Mouse (Mus musculus) adipocyte (in vitro differentiated cells): Measurements from ENCODE around the gene Myo10.
"Not testable (repeated sequence)": the region's sequence is repeated elsewhere in the genome, so short reads cannot be mapped to it uniquely, and the experiment has no call there.

Experiments used
- DNase-seq: peaks from one replicate; pipeline ENCODE4 v3.0.0-alpha.2; 2016; ENCODE audit warnings: low spot score

Myo10 gene

DNA sequence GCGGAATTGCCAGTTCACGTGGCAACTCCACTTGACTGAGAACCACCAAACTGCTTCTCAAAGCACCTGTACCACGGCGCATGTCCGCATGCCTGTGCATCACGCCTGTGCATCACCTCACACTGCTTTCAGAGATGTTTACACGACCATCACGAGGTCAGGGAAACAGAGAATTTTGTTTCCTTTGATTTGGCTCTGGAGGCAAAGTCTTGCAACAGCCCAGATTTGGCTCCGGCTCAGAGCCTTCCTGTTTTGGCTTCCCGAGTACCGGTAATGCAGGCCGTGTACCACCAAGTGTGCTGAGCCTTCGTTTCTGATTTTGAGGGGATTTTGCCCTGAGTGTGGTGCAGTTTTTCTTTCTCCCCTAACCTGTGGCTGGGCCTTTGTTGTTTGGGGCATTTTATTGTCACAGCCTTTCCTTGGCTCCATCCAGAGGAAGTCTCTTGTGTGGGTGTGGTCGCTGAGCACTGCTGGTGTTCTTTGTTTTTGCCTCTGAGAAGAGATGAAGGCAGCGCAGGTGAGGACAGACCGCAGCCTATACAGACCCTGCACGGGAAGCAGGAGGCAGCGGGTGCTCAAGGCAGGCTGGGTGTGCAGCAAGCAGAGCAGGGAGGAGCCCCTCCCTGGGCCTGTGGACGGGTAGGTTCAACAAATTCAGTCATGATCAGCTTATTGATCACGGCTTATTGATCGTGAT is 70.1 kb downstream of the Myo10 start:
- DNase-seq: peak; percentile 13

DNA sequence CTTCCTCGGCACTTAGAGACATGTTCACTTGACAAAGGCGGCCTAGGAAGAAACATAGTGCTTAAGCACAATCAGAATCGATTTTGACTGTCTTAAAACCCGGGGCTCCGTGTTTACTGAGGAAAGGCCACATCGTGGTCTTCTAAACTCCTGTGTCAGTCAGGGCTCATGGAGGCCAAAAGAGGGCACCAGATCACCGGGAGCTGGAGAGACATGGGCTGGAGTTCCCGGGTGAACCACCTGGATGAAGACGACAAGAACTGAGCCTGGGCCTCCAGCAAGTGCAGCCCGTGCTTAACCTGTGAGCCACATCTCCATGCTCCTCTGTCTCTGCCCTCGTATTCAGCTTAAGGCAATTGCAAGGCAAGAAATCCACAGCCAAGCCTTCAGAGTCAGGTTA is 71.4 kb downstream of the Myo10 start:
- no peak for DNase-seq

DNA sequence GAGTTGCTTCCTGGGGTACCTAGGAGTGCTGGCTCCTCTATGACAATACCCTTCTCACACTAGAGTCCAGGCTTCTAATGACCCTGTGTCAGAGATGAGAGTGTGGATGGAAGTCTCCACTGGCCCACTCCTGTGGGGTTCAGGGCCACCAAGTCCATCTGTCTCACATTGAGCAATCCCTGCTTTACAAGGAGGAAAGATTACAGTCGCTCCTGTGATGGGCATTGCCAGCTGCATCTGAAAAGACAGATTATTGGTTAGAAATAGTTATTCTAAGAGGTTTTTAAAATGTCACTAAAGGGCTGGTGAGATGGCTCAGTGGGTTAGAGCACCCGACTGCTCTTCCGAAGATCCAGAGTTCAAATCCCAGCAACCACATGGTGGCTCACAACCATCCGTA is 72.4 kb downstream of the Myo10 start:
- DNase-seq: no peak

DNA sequence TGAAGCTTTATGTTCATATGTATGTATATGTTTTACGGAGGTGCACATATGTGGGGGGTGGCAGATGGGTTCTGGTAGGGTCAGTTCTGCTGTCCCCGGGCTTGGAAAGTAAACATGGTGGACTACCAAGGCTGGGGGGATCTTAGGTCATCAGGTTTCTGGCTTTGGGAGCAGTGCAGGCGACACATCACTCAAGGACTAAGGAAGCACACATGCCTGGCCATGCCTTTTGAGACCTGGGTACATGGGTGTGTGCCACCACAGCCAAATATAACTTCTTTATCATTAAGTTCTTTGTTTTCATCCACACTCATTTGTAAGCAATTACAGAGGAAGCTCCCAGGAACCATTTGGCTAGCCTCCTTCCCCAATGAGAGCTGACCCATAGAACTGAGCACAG is 72.9 kb downstream of the Myo10 start:
- no peak for DNase-seq

DNA sequence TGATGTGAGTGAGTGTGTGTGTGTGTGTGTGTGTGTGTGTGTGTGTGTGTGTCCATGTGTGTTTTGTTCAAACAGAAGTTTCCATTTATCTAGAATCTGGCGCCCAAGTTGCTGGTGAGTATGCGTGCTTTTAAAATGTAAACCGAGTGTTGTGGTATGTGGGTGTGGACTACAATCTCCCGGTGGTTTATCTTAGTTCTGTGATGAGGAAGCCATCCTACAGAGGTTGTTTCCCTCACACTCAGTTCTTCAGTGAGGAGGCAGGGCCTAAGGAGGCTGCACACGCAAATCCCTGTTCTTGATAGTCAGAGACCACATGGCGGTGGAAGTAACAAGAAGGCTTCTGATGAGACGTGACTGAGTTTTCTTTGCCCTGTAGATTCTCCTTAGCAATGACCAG is 73.6 kb downstream of the Myo10 start:
- DNase-seq: no peak

DNA sequence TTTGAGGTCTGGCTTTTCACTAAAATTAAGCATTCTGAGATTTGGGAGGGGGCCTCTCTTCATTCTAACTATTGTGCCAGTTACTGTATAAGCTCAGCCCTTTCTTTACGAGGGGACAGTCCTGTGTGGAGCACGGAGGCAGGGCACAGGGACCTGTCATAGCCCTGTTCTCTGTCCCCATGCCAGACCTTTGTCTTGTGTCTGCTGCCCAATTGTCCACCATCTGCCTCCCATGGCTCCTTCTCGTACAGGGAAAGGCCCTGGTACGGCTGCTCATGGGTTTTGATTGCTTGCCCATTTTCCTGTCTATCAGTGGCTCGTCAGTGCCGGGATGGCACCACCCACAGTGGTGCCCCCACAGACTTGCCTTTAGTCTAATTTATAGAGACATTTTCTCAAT is 74.3 kb downstream of the Myo10 start:
- DNase-seq: no peak

DNA sequence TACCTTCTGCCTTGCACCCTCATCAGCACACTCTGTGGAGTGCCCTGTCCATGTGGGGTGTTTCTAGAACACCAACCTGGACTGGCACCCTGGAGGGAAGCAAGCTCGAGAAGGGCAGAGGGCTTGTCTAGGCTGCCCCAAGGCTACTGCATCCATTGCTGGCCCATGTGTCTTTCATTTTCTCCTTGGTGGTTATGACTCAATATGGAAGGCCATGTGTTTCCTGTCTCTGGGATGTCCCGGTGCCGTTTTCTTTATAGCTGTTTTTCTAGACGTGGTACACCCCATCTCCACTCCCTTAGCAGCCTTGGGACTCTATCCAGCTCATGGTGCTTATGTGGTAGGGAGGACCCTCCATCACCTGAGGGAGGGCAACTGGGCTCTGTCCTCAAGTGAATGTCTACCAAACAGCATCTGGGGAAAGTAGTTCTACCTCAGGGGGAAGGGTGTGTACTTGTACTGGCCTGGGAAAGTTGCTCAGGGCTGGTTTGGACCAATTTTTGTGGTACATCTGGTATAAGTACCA is 76.8 kb downstream of the Myo10 start:
- DNase-seq: no peak

DNA sequence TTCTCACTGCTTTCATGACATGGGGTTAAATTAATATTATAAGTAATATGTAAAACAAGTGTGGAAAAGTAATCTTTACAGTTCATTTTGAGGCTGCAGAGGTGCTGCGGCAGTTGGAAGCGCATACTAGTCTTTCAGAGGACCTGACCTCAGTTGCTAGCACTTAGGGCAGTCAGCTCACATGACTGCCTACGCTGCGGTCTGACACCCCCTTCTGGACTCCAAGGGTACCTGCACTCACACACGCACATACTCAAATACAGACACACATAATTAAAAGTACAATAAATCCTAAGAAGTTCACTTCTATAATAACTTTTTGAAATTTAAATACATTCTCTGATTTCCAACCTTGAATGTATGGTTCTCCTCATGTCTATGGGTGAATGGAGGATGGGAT is 80.3 kb downstream of the Myo10 start:
- DNase-seq: no peak

DNA sequence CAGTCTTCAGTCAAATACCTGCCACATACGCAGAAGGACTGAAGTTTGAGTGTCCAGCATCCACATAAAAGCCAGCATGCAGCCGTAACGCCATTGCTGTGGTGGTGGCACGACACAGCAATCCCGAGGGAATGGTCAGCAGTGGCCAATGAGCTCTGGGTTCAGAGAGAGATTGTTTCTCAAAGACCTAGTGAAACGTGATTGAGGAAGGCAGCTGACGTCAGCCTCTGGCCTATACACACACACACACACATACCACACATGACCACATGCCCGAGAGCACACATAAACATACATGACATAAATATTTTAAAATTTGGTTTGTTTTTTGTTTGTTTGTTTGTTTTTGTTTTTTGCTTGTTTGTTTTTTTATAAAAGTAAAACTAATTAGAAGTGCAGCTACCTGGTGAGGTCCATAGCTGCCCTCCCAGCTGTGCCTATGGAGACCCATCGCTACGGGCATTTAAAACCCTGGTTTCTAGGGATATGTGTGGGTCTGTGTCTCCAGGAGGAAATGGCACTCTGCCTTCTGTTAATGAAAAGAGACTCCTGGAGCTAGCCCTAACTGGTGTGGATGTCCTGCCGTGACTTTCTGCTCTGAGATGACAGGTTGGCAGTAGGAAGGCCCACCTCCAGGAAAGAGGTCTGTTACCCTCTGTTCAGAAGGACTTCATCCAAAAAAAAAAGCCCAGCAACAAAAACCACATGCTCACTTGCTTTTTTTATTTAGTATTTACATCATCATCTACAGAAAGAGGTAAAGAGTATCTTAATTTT is 82.7 kb downstream of the Myo10 start:
- no peak for DNase-seq

DNA sequence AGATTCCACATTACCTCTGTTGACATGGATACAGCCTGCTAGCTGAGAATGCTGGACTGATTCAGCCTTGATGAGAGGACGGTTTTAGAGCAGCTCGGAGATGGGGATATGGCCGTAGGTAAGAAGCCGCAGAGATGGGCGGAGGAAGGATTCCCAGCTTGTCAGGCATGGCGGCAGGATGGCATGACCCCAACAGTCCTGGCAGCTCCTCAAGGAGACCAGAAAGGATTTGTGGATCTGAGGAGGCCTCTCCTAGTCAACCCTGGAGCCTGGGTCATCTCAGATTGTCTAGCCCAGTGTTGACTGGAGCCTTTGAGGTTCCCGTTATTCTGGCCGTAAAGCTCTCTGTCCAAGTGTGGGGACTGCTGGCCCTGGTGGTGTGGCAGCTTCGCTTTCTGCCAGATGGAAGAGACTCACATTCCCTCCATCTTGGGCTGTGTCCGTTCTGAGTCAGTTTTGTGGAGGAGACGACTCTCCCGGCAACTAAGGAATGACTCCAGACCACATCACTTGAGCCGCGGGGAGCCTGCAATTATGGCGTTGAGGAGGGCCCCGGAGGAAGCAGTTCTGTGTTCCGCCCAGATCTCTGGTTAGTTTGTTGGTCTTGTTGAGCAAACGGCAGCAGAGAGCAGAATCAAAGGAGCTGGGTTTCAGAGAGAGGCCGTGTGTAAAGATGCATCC is 84.7 kb downstream of the Myo10 start:
- DNase-seq: no peak

DNA sequence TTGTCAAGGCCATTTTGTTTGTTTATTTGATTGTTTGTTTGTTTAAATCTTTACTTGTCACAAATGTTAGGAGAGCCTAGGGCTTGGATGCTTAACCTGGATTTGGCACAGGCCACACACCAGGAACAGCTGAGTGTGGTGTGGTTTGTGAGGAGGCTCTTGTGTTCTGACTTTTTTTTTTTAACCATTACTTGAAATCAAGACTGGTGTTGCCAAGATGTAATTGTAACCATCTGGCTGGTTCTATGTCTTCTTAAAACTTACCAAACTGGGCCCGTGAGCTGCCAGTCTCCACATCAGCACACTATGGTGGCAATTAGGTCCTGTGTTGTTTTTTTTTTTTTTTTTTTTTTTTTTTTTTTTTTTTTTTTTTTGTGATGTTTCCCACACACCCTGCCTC is 85.6 kb downstream of the Myo10 start:
- DNase-seq: peak; percentile 15

DNA sequence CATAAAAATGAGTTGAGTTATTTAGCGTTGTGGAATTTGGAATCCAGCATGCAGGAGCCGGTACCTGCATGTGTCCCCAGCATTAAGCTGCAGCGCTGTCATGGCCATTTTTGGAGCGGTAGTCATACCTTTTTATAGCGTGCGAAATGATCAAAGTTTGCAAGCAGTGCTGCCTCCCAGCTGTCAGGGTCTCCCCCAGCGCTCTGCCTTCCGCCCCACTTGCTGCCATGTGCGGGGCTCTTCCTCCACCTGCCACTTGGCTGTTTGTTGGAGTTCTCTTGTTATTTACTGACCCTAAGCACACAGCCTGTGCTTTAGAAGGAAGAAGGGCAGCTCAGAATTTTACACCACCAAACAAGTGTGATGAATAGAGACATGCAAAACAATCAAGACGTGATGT is 88.6 kb downstream of the Myo10 start:
- no peak for DNase-seq

DNA sequence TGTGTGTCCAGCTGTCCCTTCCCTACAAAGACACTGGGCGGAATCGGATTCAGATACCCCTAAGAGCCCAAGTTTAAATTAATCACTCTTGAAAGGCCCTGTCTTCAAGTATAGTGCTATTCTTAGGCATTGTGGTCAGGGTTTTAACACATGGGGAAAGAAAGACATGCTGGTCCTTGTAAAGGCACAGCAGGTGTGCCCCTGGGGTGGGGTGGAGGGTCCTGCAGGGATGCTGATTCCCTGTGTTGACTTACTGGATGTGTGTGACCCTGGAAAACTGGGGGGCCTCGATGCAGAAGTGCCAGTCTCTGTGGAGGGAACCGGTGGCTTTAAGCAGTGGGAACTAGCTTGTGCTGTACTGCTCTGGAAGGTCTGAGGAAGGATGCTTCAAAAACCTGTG is 90.6 kb downstream of the Myo10 start:
- DNase-seq: no peak

DNA sequence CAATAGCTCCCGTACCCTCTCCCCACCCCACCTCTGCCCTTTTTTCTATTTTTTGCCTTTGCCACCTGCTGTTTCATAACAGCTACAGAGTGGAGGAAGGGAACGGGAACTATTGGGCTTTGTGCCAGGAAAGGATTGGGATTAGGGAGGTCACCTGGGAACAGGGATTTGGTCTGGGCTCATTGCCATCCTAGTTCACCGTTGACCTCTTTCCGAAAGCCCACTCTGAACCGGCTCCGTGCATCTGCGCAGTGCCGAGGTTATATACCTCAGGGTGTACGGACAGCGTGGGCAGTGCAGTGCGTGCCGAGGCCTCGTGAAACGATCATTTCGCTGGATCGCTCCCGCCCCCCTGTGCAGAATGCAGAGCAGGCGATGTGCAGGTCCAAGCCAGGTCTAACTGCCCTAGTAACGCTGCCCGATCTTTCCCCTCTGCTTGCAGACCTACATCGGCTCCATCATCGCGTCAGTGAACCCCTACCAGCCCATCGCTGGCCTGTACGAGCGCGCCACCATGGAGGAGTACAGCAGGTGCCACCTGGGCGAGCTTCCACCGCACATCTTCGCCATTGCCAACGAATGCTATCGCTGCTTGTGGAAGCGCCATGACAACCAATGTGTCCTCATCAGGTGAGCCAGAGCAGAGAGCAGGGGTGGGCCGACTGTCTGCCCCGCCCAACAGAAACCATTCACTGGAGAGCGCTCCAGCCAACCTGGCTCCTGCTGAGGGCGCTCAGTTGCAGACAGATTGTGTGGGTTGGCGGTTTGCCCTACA is 91.4 kb downstream of the Myo10 start:
- no peak for DNase-seq

DNA sequence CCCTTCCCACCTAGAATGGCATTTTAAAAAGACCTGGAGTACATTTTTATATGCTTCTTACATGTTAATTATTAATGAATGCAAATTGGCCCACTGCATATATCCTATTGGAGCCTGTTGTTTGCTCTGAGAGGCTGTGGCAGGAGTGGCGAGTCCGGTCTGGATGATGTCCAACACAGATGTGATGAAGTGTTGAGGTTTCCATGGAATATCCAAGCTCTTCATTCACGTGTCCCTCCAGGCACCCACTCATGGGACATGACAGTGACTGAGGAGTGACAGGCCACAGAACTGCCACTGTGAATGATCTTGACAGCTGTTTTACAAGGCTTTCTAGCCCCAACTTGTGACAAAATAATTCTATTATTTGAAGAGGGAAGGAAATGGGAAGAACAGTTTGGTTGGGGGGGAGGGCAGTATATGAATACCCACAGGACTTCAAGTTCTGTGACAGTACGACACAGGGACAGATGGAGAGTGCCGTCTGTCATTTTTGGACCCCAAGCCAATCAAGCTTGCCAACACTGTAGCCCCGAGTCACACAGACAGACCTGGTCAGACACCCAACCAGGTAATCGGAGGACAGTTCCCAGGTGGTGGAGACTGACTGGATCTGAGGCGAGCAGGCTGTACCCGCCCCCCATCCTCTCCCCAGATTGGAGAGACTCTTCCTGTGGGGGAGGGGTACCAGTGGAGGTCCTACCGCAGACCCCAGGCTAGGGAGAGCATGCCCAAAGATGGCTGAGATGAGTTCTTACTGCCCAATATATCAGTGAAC is 93.1 kb downstream of the Myo10 start:
- DNase-seq: no peak

DNA sequence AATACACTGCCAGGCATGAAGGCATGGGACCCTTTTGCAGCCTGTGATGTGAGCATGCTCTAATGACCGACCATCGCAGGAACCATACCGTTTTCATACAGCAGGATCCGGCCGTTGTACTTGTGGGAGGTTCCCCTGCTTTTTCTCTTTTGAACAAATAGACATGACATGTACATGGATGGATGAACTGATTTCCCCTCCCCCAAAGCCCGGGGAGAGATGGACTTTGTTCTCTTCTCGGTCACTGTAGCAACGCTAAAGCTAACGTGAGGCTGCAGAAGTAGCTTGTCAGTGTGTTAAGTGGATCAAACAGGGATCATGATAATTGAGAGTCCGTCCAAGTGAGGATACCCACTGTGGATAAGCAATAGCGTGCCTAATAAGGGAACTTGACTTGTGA is 93.7 kb downstream of the Myo10 start:
- no peak for DNase-seq

DNA sequence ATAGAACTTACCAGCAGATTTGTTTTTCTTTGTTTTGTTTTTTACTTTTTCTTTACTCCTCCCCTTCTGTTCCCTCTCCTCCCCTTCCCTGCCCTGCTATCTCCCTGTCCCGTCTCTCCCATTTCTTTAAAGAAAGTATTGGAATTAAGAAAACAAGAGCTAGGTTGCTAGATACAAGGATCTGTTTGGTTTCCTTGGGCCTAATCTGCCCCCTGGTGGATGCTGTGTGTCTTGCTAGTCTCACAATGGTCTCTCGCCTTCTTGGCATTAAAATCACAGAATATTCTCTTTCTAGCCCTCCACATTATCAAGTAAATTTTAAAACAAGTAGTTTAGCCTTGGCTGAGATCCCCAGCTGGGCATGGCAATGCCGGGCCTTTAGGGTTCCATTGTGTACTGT is 94.7 kb downstream of the Myo10 start:
- peak; percentile 90 for DNase-seq

DNA sequence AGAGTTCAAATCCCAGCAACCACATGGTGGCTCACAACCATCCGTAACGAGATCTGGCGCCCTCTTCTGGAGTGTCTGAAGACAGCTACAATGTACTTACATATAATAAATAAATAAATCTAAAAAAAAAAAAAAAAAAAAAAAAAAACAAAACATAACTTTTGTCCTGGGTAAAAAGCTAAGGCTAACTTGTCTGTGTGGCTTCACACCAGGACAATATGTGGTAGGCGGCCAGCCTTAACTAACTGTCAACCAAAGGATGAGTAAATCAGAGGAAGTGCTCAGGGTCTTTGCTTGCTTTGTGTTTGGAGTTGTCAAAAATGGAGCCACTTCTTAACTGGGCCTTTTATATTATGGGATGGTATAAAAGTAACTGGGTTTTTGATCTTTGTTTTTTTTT is 95.8 kb downstream of the Myo10 start:
- DNase-seq: not testable (repeated sequence)

DNA sequence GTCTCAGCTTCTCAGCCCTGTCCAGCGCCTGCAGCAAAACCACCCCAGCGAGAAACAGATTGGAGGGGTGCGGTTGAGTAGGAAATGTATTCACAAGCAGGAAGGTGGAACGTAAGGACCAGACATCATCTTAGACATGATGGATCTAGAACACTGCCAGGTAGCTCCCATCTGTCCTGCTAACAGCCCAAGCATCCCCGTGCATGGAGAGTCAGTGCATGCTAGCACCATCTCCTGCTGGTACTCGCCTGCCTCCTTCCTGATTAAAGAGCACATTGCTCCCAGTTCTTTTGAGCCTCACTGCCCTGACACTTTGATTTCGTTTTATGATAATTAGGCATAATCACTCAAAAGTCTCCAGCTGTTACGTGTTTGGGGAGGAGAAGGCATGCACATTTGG is 96.9 kb downstream of the Myo10 start:
- no peak for DNase-seq

DNA sequence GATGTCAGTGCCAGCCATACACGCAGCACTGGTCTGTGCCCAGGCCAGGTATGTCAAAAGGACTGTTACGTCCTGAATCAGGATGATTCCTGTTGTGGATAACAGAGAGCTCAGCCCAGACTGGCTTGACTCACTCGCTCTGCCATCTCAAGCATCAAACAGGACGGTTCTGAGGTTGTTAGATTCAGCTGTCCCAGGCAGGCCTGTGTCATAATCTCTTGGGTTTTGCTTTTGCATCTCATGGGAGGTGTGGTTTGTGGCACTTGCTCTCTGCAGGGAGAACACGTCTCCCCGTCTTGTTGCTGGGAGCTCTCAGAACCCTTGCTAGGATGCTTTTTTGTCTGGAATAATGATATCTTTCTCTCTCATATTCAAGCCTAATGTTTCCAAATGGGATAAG is 97.9 kb downstream of the Myo10 start:
- DNase-seq: no peak

DNA sequence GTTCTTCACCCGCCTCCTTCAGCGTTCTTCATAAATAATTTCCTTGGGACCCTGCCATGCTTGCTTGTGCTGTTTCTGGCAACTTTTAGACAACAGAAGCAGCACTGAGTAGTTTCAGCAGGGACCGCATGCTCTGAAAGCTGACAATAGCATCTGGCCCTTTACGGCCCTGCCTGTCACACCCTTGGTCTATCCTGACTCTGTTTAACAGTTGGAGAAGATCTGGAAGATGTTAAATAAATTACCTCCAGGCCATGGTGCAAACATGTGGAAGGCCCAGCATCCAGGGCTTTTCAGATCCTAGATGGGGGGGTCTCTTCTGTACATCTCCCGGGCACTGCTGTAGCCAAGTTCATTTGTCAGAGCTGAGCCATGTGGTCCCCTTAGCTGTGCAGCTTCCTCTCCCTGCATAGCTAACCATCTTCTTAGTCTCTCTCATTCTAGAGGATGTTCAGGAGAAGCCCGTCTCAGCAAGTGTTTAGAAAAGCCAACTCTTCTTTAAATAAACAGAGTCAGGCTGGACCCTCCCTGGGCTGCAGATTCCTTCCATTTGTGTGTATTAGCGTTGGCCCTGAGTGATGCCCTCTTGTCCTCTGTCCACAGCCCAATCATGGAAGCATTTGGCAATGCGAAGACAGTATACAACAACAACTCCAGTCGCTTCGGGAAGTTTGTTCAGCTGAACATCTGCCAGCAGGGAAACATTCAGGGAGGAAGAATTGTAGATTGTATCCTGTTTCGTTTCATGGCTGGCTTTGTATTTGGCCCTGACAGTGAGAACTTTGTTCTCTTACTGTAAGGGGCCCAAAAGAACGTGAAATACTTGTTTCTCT is 101.2 kb downstream of the Myo10 start:
- no peak for DNase-seq
